Mouse (Mus musculus) embryonic fibroblast, embryonic 13.5 days (primary cell): ENCODE measurements around the gene Ppm1d. TPM values are rescaled to one million over a fixed set of nuclear protein-coding genes. Genes with fewer than 3 reads are reported as not detected.

ENCODE experiments used
- H3K27ac ChIP-seq: 2 replicates; pipeline ENCODE4 v1.5.1; 2012; ENCODE audit warnings: low read length, control low read depth, inconsistent platforms; ENCODE audit not compliant: insufficient read depth
- H3K4me1 ChIP-seq: 2 replicates; pipeline ENCODE4 v1.6.1; 2011; ENCODE audit warnings: low read length; ENCODE audit not compliant: control insufficient read depth, insufficient read depth
- H3K4me3 ChIP-seq: 2 replicates; pipeline ENCODE4 v1.5.1; 2011; ENCODE audit warnings: mild to moderate bottlenecking, control low read depth, low read length; ENCODE audit not compliant: insufficient read depth
- CTCF ChIP-seq: IDR thresholded peaks from 2 replicates; pipeline ENCODE4 v1.5.1; 2011; ENCODE audit warnings: mild to moderate bottlenecking, control low read depth, low read length, moderate library complexity, borderline replicate concordance; ENCODE audit not compliant: insufficient read depth
- POLR2A ChIP-seq: IDR thresholded peaks from 2 replicates; pipeline ENCODE4 v1.6.1; 2011; ENCODE audit warnings: low read depth, mild to moderate bottlenecking, control low read depth, low read length, moderate library complexity
- polyA plus RNA-seq: library from polyadenylated mRNA; stranded (reverse); fragments of >200 nt; gene quantifications from 2 replicates; pipeline ENCODE4 v1.2.4, GENCODE M21; 2011; ENCODE audit warnings: low read depth; ENCODE audit not compliant: missing spikeins, insufficient read length

Gene Ppm1d
- 9.4 and 9.5 TPM in 2 replicates for polyA plus RNA-seq

DNA sequence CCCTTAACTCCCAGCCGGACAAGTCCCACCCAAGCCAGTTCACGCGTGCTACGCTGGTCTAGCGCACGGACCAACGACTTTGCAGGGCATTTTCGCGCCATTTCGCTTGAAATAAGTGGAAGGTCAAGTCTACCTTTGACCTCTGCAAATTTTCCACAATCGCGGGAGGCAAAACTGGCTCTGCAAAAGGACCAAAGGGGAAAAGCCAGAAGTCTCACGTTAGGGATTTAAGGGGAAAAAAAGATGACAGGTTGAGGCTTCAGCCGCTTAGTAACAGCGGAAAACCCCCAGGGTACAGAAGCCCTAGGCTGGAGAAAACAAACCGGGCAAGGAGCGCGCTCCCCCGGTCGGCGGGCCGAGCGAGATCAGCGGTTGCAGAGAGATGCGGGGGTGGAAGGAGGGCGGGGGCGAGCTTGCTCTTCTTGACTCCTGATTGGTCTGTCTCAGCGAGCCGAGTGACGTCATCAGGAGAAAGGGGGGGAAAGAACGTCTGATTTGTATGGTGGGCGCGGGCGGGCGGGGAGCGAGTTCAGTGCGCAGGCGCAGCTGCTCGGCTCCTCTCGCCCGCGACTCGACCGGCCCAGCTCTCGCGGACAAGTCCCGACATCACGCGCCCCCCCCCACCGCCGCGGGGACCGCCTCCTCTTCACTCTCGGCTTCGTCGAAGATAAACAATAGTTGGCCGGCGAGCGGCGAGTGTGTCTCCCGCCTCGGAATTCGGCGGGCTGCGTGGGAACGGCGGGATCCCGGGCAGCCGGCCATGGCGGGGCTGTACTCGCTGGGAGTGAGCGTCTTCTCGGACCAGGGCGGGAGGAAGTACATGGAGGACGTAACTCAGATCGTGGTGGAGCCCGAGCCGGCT is at the start of gene Ppm1d:
Ppm1d (plus strand) TSS at position 532 of the 862 bp plus-strand sequence.
- no peaks in the 10 kb centered on the region; the same call in 1 of the 2 replicates for H3K4me1 ChIP-seq
- TF ChIP-seq CTCF (no peak), POLR2A (peak; percentile 73)
- H3K4me3 ChIP-seq = peak within 1 kb of the TSS; percentile 74
- H3K27ac ChIP-seq = peak within 1 kb of the TSS; percentile 91

DNA sequence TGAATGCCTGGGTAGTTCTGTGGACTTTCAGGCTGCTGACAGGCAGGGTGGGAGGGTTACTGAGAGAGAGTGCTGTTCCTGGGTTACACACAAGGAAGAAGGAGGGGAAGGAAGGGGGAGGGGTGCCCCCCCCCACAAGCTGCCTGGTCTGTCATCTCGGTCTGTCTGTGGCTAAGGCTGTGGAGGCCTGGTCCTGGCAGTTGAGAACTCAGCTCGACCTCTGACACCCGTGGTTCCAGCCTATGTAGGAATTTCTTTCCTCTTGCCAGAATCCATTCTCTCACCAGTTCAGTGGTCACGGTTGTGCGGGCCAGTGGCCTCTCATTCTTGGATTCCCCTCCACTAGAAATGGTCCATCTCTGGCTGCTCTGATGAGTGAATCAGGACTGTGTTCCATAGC is 46.4 kb upstream of the Ppm1d start:
- H3K4me1 ChIP-seq = peaks cover 6% of the 10 kb centered on the region
- no peak overlapping the region for H3K27ac ChIP-seq
- TF ChIP-seq CTCF (no peak), POLR2A (no peak)
- H3K4me3 ChIP-seq = no peak overlapping the region

DNA sequence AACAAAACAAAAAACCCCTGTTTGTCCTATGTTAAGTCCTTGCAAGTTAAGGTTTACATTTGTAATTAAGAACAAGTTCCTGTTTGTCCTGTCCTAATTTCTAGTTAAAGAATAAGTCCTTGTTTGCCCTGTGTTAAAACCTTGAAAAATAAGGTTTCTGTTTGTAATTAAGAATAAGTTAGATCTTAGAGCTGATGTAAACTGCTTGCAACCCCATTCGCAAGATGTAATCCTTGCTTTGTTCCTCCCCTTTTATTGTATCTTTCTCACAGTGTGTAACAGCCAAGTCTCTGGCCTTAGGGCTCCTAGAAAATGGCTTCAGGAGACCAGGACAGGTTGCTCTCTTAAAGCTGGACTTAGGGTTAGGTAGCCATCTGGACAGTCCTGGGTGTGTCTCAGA is 43.7 kb upstream of the Ppm1d start:
- TF ChIP-seq POLR2A (no peak), CTCF (no peak)
- H3K27ac ChIP-seq = no peak overlapping the region
- no peak overlapping the region for H3K4me3 ChIP-seq
- H3K4me1 ChIP-seq = peaks cover 6% of the 10 kb centered on the region

DNA sequence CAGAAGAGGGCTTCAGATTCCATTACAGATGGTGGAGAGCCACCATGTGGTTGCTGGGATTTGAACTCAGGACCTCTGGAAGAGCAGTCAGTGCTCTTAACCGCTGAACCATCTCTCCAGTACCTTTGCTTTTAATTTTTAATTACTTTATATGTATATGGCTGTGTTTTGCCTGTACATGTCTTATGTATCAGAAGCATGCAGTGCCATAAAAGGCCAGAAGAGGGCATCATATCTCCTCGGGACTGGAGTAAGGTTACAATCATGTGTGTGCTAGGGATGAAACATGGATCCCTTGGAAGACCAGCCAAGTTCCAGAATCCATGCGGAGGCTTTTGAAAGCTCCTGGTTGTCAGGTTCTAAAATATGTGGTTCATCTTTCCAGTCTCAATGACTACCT is 40.4 kb upstream of the Ppm1d start:
- peaks cover 6% of the 10 kb centered on the region for H3K4me1 ChIP-seq
- H3K27ac ChIP-seq = no peak overlapping the region
- TF ChIP-seq POLR2A = no peak
- no peak for TF ChIP-seq CTCF

DNA sequence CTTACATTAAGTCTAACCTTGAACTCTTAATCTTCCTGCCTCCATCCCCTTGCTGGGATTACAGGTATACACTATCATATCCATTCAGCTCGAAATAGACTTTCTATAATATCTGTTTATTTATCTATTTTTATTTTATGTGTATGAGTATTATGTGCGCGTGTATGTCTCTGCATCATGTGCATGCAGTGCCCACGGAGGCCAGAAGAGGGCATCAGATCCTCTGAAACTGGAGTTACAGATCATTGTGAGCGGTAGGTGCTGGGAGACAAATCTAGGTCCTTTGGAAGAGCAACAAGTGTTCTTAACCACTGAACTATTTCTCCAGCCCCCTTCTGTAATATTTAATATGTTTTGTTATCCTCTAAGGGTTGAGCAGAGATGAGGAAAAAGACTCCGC is 37.7 kb upstream of the Ppm1d start:
- TF ChIP-seq CTCF = peak; percentile 44; the same call in 1 of the 2 replicates
- TF ChIP-seq POLR2A = no peak
- Histone ChIP-seq H3K4me1 (peaks cover 6% of the 10 kb centered on the region; the same call in 1 of the 2 replicates), H3K27ac (no peak overlapping the region), H3K4me3 (no peak overlapping the region)

More for the DNA sequence above, 40.4 kb upstream of the Ppm1d start:
- no peak overlapping the region for H3K4me3 ChIP-seq

DNA sequence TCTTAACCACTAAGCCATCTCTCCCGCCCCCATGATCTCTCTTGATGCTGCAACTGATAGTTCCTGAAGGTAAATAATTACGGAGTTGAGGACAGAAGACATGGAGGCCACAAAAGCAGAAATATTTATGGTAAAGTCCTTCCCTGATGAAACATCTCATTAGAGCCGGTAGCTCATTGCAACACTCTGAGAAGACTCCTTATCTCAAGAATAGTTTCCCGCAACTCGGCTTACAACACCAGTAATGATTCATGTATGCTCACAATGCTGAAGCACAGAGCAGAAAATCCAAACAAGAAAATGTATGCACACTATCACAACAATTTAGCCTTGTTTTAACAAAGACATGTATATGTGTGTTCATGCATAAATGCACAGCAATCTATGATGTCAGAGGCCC is 35.9 kb upstream of the Ppm1d start:
- Histone ChIP-seq H3K4me3 (no peak overlapping the region), H3K4me1 (peaks cover 6% of the 10 kb centered on the region; the same call in 1 of the 2 replicates), H3K27ac (no peak overlapping the region)
- TF ChIP-seq CTCF = no peak
- no peak for TF ChIP-seq POLR2A

DNA sequence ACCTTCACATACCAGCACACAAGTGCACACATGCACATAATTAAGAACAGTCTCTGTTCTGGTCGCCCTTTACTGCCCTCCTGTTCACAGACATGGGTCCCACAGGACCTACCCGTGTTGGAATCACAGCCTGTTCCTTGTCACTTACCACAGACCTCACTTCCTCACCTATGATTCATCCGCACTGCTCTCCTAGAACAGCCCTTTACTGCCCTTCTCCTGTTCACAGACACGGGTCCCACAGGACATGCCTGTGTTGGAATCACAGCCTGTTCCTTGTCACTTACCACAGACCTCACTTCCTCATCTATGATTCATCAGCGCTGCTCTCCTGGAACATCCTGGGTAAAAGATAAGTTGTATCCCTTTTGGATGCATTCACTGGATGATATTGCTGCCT is 33.4 kb upstream of the Ppm1d start:
- peaks cover 6% of the 10 kb centered on the region; the same call in 1 of the 2 replicates for H3K4me1 ChIP-seq
- no peak overlapping the region for H3K4me3 ChIP-seq
- TF ChIP-seq CTCF (no peak), POLR2A (no peak)
- H3K27ac ChIP-seq = no peak overlapping the region

DNA sequence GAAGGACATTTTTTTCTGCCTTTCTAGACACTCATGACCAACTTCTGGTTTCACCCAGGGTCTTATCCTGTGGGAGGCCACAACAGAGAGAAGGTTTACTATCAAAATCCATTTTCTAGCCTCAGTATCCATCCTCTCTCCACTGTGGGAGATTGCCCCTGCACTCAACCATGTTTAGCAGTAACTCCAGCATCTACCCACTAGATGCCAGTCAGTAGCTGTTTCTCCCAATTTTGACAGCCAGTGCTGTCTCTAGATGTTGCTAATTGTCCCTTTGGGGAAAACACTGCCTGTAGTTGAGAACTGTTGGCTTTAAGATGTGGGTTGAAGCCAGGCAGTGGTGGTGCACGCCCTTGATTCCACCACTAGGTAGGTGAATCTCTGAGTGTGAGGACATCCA is 32.9 kb upstream of the Ppm1d start:
- H3K4me1 ChIP-seq = peaks cover 6% of the 10 kb centered on the region; the same call in 1 of the 2 replicates
- TF ChIP-seq POLR2A = no peak
- TF ChIP-seq CTCF = no peak
- no peak overlapping the region for H3K4me3 ChIP-seq
- no peak overlapping the region for H3K27ac ChIP-seq

DNA sequence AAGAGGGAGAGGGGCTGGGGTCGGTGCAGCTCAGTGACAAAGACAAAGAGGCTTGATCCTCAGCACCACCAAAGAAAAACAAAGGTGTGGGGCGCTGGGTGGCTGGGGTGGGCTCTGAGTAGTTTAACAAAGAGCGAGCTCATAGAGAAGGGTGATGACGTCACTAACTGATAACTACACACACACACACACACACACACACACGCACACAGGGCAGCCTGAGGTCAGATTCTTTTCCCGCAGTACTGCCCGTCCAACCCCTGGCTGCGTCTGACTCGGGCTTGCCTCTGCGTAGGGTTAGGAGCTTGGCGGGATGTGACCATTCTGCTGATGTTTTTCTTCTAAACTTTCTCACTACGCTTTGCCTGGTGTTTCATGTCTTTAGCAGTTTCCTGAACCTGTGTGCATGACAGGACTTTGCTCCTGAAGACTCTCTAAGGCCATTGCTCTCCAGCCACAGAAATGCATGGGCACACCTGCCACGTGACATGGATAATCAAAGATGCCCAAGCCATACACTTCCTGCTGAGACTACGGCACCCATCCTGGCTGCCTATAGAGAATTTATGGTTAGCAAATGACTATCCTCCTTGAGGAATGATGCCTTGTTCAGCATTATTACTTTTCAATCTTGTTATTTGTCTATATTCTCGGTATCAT is 29.7 kb upstream of the Ppm1d start:
- Histone ChIP-seq H3K4me1 (peaks cover 6% of the 10 kb centered on the region; the same call in 1 of the 2 replicates), H3K4me3 (no peak overlapping the region), H3K27ac (no peak overlapping the region)
- no peak for TF ChIP-seq CTCF
- no peak for TF ChIP-seq POLR2A

DNA sequence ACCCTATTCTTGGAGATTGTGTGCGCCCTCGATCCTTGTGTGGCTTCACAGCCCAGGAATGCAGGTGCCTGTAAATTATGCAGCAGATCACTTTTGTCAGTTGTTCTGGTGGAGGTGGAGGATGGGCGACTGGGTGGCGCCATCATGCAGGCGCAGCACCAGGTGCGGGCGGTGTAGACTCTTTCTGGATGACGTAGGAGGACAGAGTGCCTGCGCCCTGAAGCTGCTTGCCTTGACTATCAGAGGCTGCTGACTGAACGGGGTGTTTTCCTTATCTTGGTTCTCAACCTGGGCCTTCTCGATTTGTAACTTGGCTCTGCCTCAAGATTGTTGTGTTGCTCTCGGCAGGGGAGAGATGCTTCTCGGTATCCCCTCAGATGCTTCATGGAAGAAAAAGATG is 13.1 kb upstream of the Ppm1d start:
- Histone ChIP-seq H3K27ac (no peak overlapping the region), H3K4me1 (no peaks in the 10 kb centered on the region), H3K4me3 (no peak overlapping the region)
- TF ChIP-seq CTCF = no peak
